Mouse (Mus musculus) frontal cortex, adult (tissue): ENCODE results near the gene Slc35c1.

Experiments
- ATAC-seq: cut with Nextera tagmentation; 2 replicates; pipeline ENCODE4 v1.9.2; 2017; ENCODE audit warnings: mild to moderate bottlenecking, moderate library complexity, mixed read lengths; ENCODE audit not compliant: low TSS enrichment

The Slc35c1 gene

DNA sequence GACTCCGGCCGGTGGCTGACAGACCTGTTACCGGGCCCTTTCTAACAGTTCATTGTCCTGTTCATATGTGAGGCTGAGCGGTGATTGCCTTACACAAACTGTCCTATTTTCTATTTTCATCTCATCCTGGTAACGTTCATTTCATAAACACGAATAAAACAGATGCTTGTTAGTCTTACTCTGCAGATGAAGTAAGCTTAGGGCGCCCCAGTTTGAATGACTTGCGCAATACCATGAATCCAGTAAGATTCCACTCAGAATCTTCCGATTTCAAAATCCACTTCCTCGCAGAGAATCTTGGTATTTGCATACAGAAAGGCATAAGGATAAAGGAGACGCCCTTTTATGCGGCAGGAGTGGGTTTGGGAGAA is 26.0 kb downstream of the Slc35c1 start:
- ATAC-seq: peak; percentile 14

DNA sequence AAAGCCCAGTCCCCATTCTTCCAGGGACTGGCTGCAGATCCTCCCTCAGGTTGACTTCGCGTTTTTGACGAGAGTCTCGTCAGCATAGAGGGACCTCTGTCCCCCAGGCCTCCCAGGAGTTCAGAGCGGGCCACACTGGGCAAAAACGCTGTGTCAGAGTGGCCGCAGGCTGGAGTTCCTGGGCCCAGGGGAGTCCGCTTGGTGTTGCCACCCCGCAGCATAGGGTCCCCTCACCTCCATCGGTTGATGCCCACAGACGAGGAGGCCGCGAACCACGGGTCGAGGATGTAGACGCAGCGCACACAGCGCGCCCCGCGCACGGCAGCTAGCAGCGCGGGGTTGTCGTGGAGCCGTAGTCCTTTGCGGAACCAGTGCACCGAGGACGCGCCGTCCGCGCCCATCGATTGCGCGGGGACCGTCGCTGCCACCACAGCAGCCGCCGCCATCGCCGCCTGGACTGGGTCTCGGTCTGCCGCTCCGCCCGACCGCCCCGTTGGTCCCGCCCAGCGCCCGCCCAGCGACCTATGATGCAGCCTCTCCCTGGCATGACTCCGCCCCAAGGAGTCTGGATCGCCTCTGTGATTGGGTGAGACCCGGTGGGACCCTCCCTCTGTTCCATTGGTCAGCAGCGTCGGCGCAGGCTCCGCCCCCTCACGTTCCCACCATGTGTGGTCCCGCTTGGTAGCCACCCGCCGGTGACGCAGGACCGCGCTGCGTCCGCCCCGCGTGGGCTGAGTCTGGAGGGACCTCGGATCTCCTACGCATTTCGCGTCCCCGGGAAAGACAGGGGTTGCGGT is 26.6 kb downstream of the Slc35c1 start, which contains the start of gene Cry2:
TSS of gene Cry2 (minus strand) at position 466 of the 797 bp plus-strand sequence.
- ATAC-seq: peak; percentile 81

DNA sequence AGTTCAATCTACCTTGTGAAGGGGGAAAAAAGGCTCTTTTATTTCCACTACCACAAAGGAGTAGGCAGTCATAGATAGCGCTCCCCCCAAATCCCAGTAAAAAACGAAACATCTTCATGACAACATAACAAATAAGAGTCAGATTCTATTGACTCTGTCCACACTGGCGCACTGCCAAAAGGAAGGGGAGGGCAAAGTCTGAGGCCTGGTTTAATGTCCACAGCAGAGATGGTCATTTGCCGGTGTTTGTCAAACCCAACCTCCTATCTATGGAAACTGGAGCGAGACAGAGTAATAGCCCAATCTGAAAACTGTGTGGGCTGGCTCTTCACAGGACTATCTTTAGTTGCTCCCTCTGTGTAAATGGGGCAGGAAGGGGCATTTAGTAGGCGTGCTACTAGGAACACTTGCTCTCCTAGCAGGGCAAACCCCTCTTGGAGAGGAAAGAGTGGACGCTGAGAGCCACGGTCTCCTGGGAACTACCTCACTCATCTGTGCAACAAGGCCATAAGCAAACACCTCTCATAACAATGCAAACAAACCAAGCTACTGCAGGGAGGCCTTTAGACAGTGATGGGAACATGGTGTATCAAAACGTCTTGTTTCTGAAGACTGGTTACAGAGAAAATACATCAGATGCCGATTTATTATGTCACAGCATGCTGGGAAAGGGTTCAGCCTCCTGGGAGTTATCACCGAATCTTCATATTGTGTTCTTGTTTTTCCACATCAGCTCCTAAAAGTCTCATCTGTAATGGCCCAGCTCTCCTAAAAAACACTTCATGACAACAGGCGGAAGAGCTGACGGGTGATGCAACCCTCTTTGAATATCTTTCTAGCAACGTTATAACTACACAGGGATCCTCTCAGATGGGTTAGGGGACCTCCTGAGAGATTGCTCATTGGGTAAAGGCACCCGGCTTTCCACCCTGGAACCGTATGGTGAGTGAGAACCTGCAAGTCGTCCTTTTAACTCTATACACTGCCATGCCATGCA is 27.7 kb downstream of the Slc35c1 start:
- ATAC-seq: no peak

GRCm38 (mm10) chr2:92431611-92432179 is 28.6 kb downstream of the Slc35c1 start:
- ATAC-seq: no peak

DNA sequence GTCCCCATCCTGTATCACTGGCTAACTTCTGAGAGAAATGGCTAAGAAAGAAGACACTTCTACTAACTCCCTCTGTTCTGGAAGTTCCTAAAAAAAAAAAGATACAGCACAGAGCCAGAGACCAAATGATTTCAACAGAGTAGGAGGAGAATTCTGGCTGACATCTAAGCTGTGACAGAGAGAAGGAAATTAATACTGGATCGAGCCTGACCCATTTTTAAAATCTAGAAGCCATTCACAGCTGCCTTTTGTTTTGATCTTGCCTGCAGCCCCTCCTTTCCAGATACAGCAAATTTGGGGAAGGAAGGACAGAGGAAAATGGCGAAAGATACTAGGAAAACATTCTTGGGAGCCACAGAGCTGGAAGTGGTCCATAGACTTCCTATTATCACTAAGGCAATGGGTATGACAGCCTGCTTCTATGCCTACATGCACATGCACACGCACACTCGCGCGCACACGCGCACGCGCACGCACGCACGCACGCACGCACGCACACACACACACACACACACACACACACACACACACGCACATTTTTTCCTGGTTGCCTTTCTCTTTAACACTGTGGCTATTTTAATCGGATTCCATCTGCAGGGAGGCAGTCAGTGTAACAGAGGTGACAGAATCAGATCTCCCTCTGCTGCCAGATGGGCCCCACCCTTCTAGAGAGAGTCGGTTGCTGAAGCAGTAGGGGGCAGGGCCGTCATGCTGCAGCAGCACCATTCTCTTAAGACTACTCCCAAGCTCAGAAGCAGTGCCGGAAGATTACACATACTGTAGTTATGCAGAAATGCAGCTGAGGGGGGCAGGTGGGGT is 29.4 kb downstream of the Slc35c1 start:
- ATAC-seq: peak; percentile 21

DNA sequence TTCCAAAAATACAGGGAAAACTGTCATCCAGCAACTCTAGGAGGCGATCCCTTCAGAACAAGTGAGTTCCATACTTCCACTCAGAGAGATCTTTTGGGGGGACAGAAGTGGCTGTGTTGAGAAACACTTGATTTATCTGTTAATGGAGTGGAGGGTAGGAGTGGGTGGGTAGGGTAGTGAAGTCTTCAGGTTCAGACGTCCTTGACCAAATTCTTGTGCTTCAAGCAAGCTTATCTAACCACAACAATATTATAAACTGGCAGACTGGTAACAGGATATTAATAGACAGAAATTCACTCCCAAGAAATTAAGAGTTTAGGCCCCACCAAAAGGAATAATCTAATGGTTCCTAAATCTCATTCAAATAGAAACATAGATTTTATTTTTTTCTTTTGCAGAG is 30.2 kb downstream of the Slc35c1 start:
- ATAC-seq: no peak

DNA sequence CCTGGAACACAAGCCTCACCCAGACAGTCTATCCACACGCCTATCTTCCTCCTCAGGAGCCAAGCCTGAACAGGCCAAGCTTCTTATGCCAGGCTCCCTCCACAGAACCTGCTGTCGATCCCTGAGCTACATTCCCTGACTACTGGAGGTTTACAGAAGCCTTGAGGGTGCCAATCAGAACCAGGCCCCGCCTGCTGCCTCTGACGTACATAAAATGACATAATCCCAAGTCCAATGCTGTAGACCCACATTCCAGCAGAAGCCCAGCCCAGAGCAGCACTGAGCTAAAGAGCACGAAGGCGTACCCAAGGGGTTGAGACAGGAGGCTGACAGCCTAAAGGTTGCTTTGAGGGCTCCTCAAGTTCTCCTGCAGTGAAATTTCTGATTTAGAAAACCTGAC is 32.5 kb downstream of the Slc35c1 start:
- ATAC-seq: peak; percentile 58

DNA sequence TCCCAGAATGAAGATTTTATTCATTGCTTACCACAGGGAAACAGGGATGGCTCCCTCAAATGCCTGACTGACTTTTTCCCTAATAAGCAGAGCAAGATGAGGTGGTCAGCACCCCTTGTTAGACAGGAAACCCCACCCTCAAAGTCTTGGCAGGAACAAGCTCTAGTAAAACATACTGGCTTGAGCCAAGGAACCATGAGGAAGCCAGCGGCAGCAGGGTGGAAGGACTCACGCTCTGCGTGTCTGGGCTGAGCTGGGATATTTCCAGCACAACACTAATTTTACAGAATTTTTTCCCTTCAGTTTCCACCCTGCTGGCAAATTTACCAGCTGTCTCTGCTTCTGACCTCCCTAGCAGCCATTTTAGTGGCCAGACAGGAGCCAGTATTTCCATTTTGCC is 33.9 kb downstream of the Slc35c1 start:
- no peak for ATAC-seq

DNA sequence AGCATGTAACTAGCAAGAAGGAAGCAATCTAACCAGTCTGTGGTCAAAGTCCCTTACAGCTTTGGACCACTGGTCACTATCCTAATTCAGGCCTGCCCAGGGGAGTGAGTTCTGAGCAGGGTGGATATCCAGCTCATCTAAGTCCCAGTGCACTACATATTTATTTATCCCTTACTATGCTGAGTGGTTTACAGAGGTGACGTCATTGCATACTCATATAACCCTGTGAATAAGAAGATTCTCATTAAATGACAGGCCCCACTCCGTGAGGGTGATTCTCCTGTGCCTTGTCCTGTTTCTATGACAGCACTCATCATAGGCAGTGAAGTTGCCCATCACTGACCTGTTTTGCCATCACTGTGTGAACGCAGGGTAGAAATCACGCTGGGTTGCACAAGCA is 35.0 kb downstream of the Slc35c1 start:
- no peak for ATAC-seq

DNA sequence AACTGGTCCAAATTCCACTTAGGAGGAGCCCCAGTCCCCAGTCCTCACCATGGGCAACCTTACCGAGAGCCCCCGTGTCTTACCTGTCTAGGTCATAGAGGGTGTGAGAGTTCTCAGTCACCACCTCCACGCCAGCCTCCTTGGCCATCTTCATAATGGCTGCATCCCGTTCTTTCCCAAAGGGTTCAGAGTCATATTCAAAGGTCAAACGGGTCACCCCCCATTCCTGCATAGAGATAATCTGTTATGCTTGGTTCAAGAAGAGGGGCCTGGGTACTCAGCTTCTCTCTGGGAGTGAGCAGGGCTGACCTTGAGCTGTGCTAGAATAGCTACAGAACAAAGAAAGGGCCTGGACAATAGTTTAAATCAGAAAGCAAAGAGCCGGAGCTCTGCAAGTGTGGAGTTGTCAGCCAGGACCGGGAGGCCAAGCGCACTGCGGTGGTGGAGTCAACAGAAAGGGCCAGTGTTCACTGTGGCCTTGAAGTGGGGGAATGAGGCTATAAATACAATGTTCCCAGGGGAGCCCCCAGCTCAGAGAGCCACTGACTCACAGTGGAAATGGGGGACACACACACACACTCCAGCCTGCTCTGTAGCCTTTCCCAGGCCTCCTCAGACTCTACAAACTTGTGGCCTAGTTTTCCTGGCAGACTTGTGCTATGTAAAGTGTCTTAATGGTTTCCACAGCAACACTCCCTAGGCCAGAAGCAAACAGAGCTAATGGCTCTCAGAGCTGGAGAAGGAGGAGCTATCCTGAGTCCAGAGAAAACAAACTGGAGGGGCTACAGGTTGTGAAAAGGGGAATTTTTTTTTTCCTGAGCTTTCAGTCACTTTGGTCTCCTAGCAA is 35.7 kb downstream of the Slc35c1 start:
- peak; percentile 21 for ATAC-seq

GRCm38 (mm10) chr2:92423702-92424461 is 36.5 kb downstream of the Slc35c1 start:
- peak; percentile 21 for ATAC-seq

- no peak for ATAC-seq
These were observed 37.2 kb downstream of the Slc35c1 start for GRCm38 (mm10) chr2:92423156-92423555.

GRCm38 (mm10) chr2:92422388-92423135 is 37.8 kb downstream of the Slc35c1 start:
- peak; percentile 29; the same call in 1 of the 2 replicates for ATAC-seq

DNA sequence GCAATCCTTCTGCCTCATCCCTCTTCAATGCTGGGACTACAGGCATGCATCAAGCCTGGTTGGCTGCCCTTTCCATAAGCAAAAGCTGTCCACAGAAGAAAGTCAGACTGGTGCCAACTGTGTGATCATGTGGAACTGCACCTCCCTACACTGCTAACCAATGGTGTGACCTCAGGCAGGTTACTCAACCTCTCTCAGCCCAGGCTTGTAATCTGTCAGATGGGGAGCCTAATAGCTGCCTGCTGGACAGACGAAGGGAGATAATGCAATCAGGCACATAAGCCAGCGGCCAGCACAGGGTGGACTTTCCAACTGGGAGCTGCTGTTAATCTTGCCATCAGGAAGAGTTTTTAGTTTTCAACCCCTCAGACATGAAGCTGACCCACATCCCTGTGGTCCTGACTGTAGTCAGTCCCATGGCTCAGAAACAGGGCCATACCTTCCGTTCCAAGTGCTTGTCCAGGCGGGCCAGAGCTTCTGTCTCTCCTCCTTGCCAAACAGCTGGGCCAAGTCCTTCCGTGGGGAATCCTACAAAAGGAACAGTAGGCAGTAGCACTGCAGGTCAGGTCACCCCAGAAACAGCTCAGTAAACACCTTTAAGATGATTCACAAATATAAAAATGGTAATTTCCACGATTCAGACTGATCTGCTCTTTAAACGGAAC is 38.5 kb downstream of the Slc35c1 start:
- no peak for ATAC-seq

- ATAC-seq: no peak
These were observed 48.6 kb downstream of the Slc35c1 start for GRCm38 (mm10) chr2:92411705-92412104.

- 0 out of 2 replicates have a peak, but pooled peaks have one; percentile 7 for ATAC-seq
These were observed 51.9 kb downstream of the Slc35c1 start for GRCm38 (mm10) chr2:92408309-92409045.

- ATAC-seq: no peak
These were observed 54.7 kb downstream of the Slc35c1 start for GRCm38 (mm10) chr2:92405687-92406086.

DNA sequence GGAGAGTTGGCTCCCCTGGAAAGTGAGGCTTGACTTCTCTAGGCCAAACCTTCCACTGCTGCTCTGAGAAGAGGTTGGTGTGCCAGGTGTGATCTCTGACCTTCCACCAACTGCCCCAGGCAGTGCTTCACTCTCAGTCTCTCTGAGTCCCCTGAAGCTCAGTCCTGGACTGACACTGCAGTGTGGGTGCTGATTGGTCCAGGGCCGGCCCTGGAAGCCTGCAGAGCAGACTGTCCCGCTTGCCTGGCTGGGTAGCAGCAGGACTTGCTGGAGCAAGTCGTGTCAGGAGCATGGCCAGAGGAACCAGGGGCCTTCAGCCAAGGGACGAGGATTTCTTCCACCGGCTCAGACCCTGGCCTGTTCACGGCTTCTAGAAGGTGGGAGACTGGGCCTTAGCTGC is 55.6 kb downstream of the Slc35c1 start:
- no peak for ATAC-seq
